Mouse (Mus musculus) left cerebral cortex, postnatal 14 days (tissue): ENCODE measurements around the gene Ankfy1. TPM values are rescaled to one million over a fixed set of nuclear protein-coding genes. Genes with fewer than 3 reads are reported as not detected.
A peak's percentile ranks its signal among the peaks of the same experiment; 100 is the strongest.
"Not testable (repeated sequence)": the region's sequence is repeated elsewhere in the genome, so short reads cannot be mapped to it uniquely, and the experiment has no call there.

Experiments
- DNase-seq, 2 experiments: peaks; one replicate each; pipeline ENCODE4 v3.0.0; 2021 to 2022; ENCODE audit warnings: low spot score in 2 of 2, mixed read lengths in 1 of 2
- intact Hi-C: fragments of 180-260 bp; cut with DNase I; formaldehyde crosslinking; loops from one replicate; pipeline ENCODE4 v1.15.1; 2025
- total RNA-seq, 2 experiments: library from RNA; stranded (reverse); gene quantifications; 2 replicates each; pipeline ENCODE4 v1.2.3; 2021

Gene Ankfy1
- total RNA-seq, 2 experiments from 2014 or later: 30.5 to 33.9 TPM

DNA sequence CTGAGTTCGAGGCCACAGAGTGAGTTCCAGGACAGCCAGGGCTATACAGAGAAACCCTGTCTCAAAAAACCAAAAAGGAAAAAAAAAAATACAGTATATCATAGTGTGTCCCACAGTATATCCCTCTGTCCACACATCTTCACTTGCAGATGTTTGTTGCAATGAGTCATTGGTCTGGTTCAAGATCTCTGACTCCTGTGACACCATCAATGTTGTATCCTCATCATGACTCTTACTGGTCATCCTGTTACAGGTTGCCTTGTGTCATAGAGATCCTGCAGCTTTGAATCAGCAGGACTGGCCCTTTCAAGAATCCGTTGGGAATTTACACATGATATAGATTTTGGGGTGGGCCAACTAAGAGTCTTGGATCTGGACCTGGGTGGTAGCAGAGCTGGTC is 15.3 kb downstream of the Ankfy1 start:
- intact Hi-C loops, DNase-seq: not testable (repeated sequence)

GRCm38 (mm10) chr11:72712721-72713120 is 22.9 kb downstream of the Ankfy1 start:
- intact Hi-C loops: no loop called here
- peak; percentile 67 to 75 for DNase-seq

- intact Hi-C loops: no loop called here
- DNase-seq: no peak
Measured at GRCm38 (mm10) chr11:72718161-72718560, 28.4 kb downstream of the Ankfy1 start.

GRCm38 (mm10) chr11:72723165-72723564 is 33.4 kb downstream of the Ankfy1 start:
- DNase-seq: no peak
- intact Hi-C loops: no loop called here

- no peak for DNase-seq
- intact Hi-C loops: loop anchor here (2.0 kb wide), 1 partner anchor 153 kb away; no protein-coding TSS in a partner anchor
Measured at GRCm38 (mm10) chr11:72723871-72724270, 34.1 kb downstream of the Ankfy1 start.

DNA sequence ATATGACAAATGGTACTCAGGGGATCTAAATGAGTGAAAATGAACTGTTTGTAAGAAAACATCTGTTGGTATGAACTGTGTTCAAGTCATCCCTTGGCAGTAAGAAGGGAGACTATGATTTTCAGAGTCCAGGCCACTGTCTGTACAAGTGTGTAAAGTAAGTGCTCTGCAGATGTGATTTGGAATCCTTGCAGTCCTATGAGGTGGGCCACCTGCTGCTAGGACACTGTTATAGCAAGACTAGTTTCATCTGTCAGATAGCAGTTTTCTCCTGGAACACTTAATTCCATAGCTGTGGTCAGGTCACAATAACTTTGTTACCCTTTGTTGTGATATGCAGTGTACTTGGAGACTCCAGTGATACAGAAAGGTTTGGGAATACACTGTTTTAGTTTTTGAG is 36.2 kb downstream of the Ankfy1 start:
- intact Hi-C loops: no loop called here
- no peak for DNase-seq

DNA sequence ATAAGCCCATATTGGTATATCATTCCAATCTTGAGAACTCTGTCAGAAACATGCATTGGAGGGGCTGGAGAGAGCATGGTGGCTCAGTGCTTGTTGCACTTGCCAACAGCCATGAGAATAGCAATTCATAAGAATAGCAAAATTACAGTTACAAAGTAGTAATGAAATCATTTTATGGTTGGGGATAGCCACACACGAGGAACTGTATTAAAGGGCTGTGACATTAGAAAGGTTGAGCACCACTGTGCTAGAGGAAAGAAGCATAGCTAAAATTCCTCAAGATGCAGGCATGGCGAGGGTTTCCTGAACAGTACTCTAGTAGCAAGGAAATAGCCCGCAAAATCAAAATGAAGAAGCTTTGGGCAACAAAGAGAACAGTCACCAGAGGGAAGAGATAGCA is 43.9 kb downstream of the Ankfy1 start:
- intact Hi-C loops: no loop called here
- no peak for DNase-seq

DNA sequence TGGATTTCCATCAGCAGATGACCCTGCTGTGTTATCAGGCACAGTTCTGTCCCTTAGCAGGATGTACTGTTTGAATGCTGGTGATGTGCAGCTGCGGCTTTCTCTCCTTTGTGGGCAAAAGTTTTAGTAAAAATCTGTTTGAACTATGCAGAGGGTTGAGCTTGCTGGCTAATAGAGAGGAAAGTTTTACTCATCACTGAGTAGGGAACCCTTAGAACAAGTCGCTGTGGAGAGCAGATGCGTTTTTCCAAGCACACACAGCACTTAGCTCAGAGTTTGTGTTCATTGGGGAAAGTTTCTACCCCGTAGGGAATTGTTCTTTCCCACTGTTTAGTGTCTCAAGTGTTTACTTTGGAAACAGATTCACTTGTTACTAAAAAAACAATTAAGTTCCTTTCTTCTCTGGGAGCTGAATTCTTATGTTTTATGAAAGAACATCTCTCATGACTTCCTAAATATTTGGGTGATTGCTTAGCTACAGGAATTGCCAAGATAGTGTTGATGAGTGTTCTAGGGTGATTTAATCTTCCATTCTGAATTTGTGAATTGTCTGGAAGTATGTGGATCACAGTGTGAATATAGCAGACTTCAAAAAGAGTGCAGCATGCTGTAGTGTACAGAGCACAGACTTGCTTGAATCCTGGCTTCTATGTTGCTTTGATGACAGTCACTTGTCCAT is 45.2 kb downstream of the Ankfy1 start:
- intact Hi-C loops: no loop called here
- no peak for DNase-seq

DNA sequence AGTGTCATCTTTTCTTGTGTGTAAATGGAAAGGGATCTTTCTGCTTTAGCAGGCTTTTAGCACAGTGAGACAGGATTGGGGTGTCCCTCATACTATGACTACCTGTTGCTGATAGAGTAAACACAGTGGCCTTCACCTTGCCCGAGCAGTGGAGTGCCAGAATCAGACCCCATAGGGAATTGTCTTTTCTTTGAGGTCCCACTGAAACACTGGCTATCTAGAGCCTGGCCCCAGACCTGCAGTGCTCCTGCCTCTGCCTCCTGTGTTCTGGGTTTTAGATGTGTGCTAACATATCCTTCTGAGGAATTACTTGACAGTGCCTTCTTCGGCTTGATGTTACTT is 45.7 kb downstream of the Ankfy1 start:
- intact Hi-C loops: no loop called here
- DNase-seq: no peak

GRCm38 (mm10) chr11:72736320-72736719 is 46.5 kb downstream of the Ankfy1 start:
- intact Hi-C loops: no loop called here
- DNase-seq: no peak

GRCm38 (mm10) chr11:72737517-72737916 is 47.7 kb downstream of the Ankfy1 start:
- intact Hi-C loops, DNase-seq: not testable (repeated sequence)

- intact Hi-C loops: no loop called here
- no peak for DNase-seq
Measured at GRCm38 (mm10) chr11:72739048-72739447, 49.2 kb downstream of the Ankfy1 start.

- no peak for DNase-seq
- intact Hi-C loops: no loop called here
Measured at GRCm38 (mm10) chr11:72751956-72752355, 62.1 kb downstream of the Ankfy1 start.

DNA sequence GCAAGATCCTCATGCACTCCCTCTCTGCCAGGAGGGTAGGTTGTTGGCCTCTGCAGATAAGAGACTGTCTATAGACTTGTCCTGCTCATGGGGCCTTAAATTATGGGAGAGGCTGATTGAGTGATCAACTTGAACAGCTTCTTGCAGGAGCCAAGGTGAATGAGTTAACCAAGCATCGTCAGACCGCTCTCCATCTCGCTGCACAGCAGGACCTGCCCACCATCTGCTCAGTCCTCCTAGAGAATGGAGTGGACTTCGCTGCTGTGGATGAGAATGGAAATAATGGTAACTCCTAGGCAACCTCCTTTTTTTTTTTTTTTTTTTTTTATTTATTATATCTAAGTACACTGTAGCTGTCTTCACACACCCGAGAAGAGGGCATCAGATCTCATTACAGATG is 68.5 kb downstream of the Ankfy1 start:
- DNase-seq: no peak

DNA sequence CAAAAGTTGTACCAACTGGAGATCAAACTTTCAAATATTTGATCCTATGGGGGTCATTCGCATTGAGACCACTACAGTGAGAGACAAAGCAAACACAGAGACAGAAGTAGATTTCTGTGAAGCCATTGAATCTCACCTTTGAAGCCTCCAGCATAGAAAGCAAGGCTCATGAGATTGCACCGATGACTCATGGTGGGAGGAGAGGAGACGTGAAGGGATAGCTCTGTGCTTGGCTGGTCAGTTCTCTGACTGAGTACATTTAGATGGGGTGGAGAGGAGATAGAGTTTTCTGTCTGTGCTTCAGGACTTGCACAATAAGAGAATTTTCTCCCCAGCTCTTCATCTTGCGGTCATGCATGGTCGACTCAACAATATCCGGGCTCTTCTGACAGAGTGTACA is 69.8 kb downstream of the Ankfy1 start:
- intact Hi-C loops: no loop called here
- DNase-seq: no peak

More for the DNA sequence above, 68.5 kb downstream of the Ankfy1 start:
- intact Hi-C loops: no loop called here

- no peak for DNase-seq
- intact Hi-C loops: no loop called here
Measured at GRCm38 (mm10) chr11:72760781-72761180, 71.0 kb downstream of the Ankfy1 start.

GRCm38 (mm10) chr11:72764270-72764669 is 74.5 kb downstream of the Ankfy1 start:
- DNase-seq: peak; percentile 10 to 29
- intact Hi-C loops: no loop called here

DNA sequence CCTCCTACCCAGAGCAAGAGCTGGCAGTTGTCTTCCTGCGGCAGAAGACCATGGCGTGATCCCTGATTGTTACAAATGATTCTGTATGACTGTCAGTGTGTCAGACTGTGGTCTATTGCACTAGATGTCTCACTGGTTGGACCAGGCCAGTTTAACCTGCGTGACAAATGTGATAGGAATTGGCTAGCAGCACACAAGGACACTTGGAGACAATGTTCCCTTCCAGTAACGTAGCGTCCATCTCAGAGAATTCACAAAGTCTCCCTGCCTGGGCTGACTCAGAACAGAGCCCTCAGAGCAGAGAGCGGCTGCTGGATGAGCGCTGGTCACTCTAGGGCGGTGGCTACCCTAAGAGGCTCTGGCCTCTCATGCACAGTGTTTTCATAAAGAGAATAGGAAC is 77.9 kb downstream of the Ankfy1 start:
- no peak for DNase-seq
- intact Hi-C loops: no loop called here

DNA sequence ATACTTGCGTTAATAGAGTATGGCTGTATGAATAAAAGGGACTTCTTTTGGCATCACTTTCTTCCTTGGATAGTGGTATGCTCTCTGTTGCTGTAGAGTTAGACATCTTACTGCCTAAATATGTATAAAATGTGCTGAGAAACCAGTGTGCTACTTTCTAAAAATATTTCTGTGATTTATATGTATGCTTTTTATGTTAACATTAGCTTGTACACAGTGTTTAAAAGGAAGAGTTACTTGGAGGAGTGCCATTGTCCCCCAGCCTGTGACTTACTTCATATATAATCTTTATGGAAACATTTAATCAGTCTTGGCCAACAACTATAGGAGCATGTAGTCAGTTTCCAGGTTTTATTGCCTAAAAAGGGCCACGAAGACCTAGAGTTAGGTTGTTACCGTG is 79.3 kb downstream of the Ankfy1 start:
- intact Hi-C loops: no loop called here
- DNase-seq: peak; percentile 33 to 76

GRCm38 (mm10) chr11:72770324-72770723 is 80.5 kb downstream of the Ankfy1 start:
- no peak for DNase-seq
- intact Hi-C loops: no loop called here

- DNase-seq: no peak
- intact Hi-C loops: no loop called here
Measured at GRCm38 (mm10) chr11:72770816-72771215, 81.0 kb downstream of the Ankfy1 start.

DNA sequence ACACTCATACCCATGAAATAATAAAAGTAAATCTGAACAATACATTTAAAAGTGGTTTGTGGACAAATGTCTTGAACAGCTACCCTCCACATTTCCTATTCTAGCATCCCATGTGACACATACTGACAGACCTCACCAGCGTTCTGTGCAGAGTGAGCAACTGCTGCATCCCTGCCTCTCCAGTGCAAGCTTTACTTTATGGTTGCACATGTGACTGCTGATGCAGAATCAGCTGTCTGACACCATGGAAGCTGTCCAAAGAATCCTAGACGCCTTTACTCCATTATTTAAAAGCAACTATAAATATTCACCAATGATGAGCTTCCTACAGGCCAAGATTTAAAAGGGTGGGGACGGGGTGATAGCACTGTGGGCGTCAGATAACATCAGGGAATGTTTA is 81.7 kb downstream of the Ankfy1 start:
- intact Hi-C loops: no loop called here
- peak in 1 of 2 experiments; percentile 50 for DNase-seq
